29 mouse cellular contexts compared by ENCODE assay signal in genomic region chr10:89597275-89597674, GRCm38 (mm10). TPM values are rescaled to one million over a fixed set of nuclear protein-coding genes. Genes with fewer than 3 reads are reported as not detected.
A peak's percentile ranks its signal among the peaks of the same experiment; 100 is the strongest.
DNase-seq lines count a peak whose midpoint lies in the region; ATAC-seq lines count a peak whose summit lies in the region.
"Had no signal": no experiment of that assay in that cellular context is flagged by ENCODE, and none has a peak within 500 bp of the region (broad histone marks: within the 10 kb centered on the region; RNA-seq: fewer than 3 reads in every experiment).

No protein-coding gene starts in this region.

- no peaks in the 10 kb centered on the region for H3K9me3 ChIP-seq in megakaryocyte, embryonic 14.5 days
- no peaks in the 10 kb centered on the region for H3K9me3 ChIP-seq in liver, embryonic 16.5 days (replicated peaks; ENCODE audit: control insufficient read depth, low read length)
- H3K9me3 ChIP-seq: embryonic facial prominence, embryonic 15.5 days; forebrain, embryonic 10.5 days; hindbrain, embryonic 15.5 days; limb, embryonic 12.5 days; midbrain, embryonic 15.5 days; neural tube, embryonic 13.5 days had no signal

- no peak overlapping the region for H3K4me2 ChIP-seq in liver, embryonic 16.5 days (ENCODE audit: low read depth, low read length)
- H3K4me2 ChIP-seq: embryonic facial prominence, embryonic 15.5 days; hindbrain, embryonic 15.5 days; limb, embryonic 12.5 days; midbrain, embryonic 15.5 days; neural tube, embryonic 13.5 days had no signal

- no peaks in the 10 kb centered on the region for H3K27me3 ChIP-seq in megakaryocyte, embryonic 14.5 days (replicated peaks)
- no peaks in the 10 kb centered on the region for H3K27me3 ChIP-seq in liver, embryonic 16.5 days (ENCODE audit: control insufficient read depth, insufficient read depth, low read depth, low read length)
- H3K27me3 ChIP-seq: embryonic facial prominence, embryonic 15.5 days; hindbrain, embryonic 15.5 days; limb, embryonic 12.5 days; midbrain, embryonic 15.5 days; neural tube, embryonic 13.5 days; Patski had no signal

- ATAC-seq in megakaryocyte, adult 5-6 weeks (ENCODE audit: poor library complexity, severe bottlenecking), result no peak
- ATAC-seq in liver, embryonic 16.5 days (ENCODE audit: low read depth), result peak; percentile 55; the same call in 1 of the 2 replicates
- ATAC-seq: CD4-positive, CD25-positive, alpha-beta regulatory T cell, adult 4 months; midbrain, embryonic 15.5 days; Patski had no signal

- H3K4me3 ChIP-seq in megakaryocyte, embryonic 14.5 days (replicated peaks), result peak overlapping the region; percentile 47
- no peak overlapping the region for H3K4me3 ChIP-seq in liver, embryonic 16.5 days (ENCODE audit: low read depth, low read length)
- H3K4me3 ChIP-seq: embryonic facial prominence, embryonic 15.5 days; forebrain, embryonic 10.5 days; hindbrain, embryonic 15.5 days; limb, embryonic 12.5 days; midbrain, embryonic 15.5 days; myocyte; neural tube, embryonic 13.5 days had no signal

- DNase-seq in liver, result peak; percentile 19
- no peak for DNase-seq in right cerebral cortex, postnatal 36 days (ENCODE audit: low spot score in 2 of 2)
- no peak for DNase-seq in kidney, adult 9 months
- DNase-seq in left cerebral cortex, postnatal 25 days (ENCODE audit: low spot score in 2 of 2), result no peak
- DNase-seq: cerebellum, adult 8-10 months; gastrocnemius, postnatal 25 days; kidney, adult 2 months; kidney, postnatal 14 days; lung, adult 2 months; lung, postnatal 14 days; retina, postnatal 1 day; right cerebral cortex, postnatal 25 days had no signal

- peaks cover 68% of the 10 kb centered on the region for H3K4me1 ChIP-seq in megakaryocyte, embryonic 14.5 days
- H3K4me1 ChIP-seq in liver, embryonic 16.5 days (ENCODE audit: control insufficient read depth, low read depth, low read length), result peaks cover 8% of the 10 kb centered on the region; the same call in 1 of the 2 replicates
- H3K4me1 ChIP-seq: embryonic facial prominence, embryonic 15.5 days; hindbrain, embryonic 15.5 days; limb, embryonic 12.5 days had no signal

- H3K36me3 ChIP-seq in megakaryocyte, embryonic 14.5 days (replicated peaks; ENCODE audit: low read length), result no peaks in the 10 kb centered on the region
- no peaks in the 10 kb centered on the region for H3K36me3 ChIP-seq in liver, embryonic 16.5 days (ENCODE audit: control insufficient read depth, insufficient read depth)
- H3K36me3 ChIP-seq: embryonic facial prominence, embryonic 15.5 days; forebrain, embryonic 10.5 days; hindbrain, embryonic 15.5 days; limb, embryonic 12.5 days; midbrain, embryonic 15.5 days; neural tube, embryonic 13.5 days had no signal

- no peak overlapping the region for H3K9ac ChIP-seq in liver, embryonic 16.5 days (ENCODE audit: low read depth, low read length)
- H3K9ac ChIP-seq: embryonic facial prominence, embryonic 15.5 days; hindbrain, embryonic 15.5 days; limb, embryonic 12.5 days; midbrain, embryonic 15.5 days; neural tube, embryonic 13.5 days had no signal

- H3K27ac ChIP-seq in liver, embryonic 16.5 days (ENCODE audit: low read length), result no peak overlapping the region
- H3K27ac ChIP-seq: embryonic facial prominence, embryonic 15.5 days; forebrain, embryonic 10.5 days; hindbrain, embryonic 15.5 days; limb, embryonic 12.5 days; midbrain, embryonic 15.5 days; neural tube, embryonic 13.5 days had no signal

- WGBS in liver, embryonic 16.5 days (ENCODE audit: insufficient replicate concordance), result 12% methylated on average over 4 of the region's 4 CpGs

- intact Hi-C loops in left cerebral cortex, postnatal 25 days (cut with DNase I), result no loop called here

RNA-seq across cellular contexts. Expression of gene Slc17a8, which starts 23.8 kb away (rescaled TPM):
- polyA plus RNA-seq in megakaryocyte, embryonic 14.5 days (2012; ENCODE audit: insufficient read depth, low replicate concordance), result not detected in 2 replicates
- 0.50 TPM in 1 of 2 replicates, not detected in the other for total RNA-seq in megakaryocyte, adult 5-6 weeks (2015)
- not detected in 2 replicates for total RNA-seq in megakaryocyte, adult 5-6 weeks (2017)
- 0.06 TPM in 1 of 2 replicates, not detected in the other for polyA plus RNA-seq in liver, embryonic 16.5 days (2015; fragmentation: Nextera tagmentation; extraction: Ambion mirVana)
- 1 to 10 TPM; 3.0 TPM for total RNA-seq in left cerebral cortex, postnatal 25 days (2021)
- total RNA-seq: adrenal gland, adult 18-20 months; gastrocnemius, postnatal 25 days; heart, adult 8-10 months; heart, postnatal 25 days had no signal
- polyA plus RNA-seq: CD4-positive, CD25-positive, alpha-beta regulatory T cell, adult 4 months; intestine, embryonic 14.5 days; limb, embryonic 12.5 days; lung, adult 2 months; myocyte; spleen, adult 2 months had no signal
